Mouse (Mus musculus): ENCODE data around the gene Olig1.

Olig1 gene

GRCm38 (mm10) chr16:91269468-91270211 lies at the start of gene Olig1:
TSS of gene Olig1 (plus strand) at chr16:91269772.
- in situ Hi-C loops (cut with MboI), result no loop called here

- in situ Hi-C loops (cut with MboI), result no loop called here
Observed at GRCm38 (mm10) chr16:91222171-91222642, 47.4 kb upstream of the Olig1 start.

DNA sequence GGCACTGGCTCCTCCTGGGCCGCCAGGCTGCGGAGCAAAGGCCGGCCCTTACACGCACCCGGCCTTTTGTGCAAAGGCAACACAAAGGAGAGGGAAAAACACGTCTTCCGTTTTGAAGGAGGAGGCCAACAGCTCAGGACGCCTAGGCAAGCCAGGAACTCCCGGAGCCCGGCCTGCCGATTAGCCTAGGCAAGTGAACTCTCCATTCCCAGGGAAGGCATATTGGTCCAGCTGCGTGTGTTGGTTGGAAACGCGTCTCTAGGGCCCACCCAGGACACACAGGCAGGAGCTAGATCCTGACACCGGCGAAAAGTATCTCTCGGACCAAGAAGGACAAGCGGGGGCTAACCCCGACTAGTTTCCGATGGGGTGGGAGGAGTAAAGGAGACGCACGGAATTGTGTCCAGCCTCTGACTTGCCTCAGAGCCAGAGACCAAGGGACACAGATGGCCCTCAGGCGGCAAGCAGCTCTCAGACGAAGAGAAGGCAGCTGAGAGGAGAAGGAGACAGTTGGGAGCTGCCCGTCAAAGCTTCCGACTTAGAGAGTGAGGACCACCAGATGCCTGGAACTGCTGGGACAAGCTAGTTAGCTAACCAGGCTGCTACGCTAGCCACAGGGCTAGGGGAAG lies 46.8 kb upstream of the Olig1 start:
- in situ Hi-C loops (cut with MboI), result no loop called here

GRCm38 (mm10) chr16:91223327-91224067 lies 46.1 kb upstream of the Olig1 start:
- in situ Hi-C loops (cut with MboI), result no loop called here

DNA sequence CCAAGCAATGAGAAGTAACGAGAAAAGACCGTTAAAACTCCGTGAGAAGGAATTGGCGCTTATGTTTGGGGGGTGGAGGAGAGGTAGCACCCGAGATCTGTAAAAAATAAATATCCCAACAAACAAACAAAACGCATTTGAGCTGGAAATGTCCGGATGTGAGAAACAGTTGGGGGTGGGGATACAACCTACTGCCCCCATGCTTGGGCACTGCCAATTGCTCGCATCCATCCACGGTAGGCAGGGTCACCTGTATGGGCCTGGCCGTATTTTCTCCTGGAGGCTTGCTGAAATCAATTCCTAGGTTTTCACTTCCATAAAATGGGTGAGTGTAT lies 45.5 kb upstream of the Olig1 start:
- in situ Hi-C loops (cut with MboI), result no loop called here

DNA sequence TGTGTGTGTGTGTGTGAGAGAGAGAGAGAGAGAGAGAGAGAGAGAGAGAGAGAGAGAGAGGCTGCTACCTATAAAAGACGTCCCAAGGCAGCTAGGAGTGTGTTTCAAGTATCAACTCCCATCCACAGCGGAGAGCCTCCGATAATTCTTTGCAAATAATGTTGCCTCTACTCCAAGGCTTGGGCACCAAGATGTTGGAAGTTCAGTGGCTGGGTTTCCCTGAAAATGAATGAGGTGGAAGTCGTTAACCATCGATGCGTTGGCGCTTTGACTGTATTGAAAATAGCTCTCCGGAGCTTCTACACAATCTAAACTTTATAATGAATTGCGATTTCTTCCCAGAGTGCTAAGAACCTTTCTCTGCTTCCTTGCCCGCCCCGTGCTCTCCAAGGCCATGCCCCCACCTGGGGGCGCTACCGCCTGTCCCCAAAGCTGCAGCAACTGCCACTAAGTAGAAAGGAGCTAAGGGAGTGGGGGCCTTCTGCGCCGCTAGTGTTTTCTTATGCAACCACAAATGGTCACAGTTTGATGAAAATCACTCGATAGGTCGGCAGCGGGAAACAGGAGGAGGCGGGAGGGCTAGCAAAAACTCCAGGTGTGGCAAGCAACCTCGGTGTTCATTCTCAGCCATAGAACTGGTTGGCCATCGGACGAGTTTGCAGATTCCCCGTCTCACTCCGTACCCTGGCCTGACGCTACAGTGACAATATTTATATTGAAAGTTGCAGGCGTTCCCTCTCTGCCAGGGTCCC lies 44.9 kb upstream of the Olig1 start:
- in situ Hi-C loops (cut with MboI), result no loop called here

DNA sequence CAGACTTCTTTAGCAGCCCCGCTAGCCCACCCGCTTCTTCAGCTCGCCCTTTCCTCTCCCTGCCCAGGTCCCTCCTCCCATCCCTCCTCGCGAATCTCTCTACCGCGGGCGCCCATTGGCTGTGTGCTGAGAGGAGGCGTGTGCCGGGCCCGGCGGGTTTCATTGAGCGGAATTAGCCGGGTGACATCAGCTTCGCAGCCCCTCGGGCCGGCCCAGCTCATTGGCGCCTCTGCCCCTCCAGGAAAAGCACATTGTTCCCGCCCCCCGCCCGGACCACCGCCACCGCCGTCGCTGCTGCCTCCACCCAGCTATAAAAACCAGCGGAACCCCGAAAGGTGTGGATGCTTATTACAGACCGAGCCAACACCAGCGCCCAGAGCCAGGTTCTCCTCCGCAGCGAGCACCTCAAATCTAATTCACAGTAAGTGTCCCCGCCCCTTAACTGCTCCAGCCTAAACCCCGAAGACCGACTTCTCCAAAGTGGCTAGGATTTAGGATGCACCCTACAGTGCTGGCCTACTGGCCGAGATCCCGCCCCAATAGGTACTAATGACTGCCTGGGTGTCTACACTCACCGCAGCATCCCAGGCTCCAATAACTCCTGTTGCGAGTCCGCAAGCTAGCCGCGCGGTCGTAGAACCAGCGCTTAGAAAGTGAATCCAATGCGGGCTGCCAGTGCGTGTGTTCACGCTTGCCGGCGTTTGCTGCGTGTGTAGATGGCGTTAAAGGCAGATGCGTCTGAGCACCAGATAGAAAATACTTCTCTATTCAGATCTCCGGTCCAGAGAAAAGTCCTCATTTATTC lies 44.1 kb upstream of the Olig1 start, which contains the start of gene Olig2:
Gene Olig2, plus strand, starts transcription at position 225 of the 805 bp plus-strand sequence.
- in situ Hi-C loops (cut with MboI), result no loop called here

DNA sequence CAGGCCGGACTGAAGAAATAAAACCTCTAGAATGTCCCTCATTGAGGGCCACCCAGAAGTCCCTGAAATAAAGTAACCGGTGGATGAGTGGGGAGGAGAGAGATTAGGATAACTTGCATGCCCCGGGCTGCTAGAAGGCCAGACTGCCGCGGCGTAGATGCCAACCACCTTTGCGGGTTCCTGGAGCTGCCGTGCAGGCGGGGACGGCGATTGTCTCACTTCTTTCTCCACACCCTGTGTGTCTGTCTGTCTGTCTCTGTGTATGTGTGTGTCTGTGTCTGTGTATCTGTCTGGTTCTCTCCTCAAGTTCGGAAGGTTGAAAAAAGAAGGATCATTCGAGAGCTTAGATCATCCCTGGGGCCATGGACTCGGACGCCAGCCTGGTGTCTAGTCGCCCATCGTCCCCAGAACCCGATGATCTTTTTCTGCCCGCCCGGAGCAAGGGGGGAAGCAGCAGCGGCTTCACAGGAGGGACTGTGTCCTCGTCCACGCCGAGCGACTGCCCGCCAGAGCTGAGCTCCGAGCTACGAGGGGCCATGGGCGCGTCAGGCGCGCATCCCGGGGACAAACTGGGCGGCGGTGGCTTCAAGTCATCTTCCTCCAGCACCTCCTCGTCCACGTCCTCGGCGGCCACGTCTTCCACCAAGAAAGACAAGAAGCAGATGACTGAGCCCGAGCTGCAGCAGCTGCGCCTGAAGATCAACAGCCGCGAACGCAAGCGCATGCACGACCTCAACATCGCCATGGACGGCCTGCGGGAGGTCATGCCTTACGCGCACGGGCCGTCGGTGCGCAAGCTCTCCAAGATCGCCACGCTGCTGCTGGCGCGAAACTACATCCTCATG lies 43.3 kb upstream of the Olig1 start:
- in situ Hi-C loops (cut with MboI), result no loop called here

GRCm38 (mm10) chr16:91226883-91227759 lies 42.5 kb upstream of the Olig1 start:
- in situ Hi-C loops (cut with MboI), result no loop called here

DNA sequence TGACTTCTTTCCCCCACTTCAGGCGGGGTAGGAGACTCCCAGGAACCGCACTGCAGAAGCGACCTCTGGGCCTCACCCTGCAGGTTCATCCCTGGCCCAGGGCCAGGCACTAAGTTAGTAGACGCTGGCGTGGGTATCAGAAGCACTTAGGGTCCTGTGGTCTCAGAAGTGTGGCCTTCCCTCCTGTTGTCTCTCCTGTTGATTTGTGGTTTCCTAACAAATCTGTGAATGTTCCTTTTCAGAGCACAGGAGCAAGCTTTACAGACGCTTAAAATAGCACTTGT lies 41.9 kb upstream of the Olig1 start:
- in situ Hi-C loops (cut with MboI), result no loop called here

DNA sequence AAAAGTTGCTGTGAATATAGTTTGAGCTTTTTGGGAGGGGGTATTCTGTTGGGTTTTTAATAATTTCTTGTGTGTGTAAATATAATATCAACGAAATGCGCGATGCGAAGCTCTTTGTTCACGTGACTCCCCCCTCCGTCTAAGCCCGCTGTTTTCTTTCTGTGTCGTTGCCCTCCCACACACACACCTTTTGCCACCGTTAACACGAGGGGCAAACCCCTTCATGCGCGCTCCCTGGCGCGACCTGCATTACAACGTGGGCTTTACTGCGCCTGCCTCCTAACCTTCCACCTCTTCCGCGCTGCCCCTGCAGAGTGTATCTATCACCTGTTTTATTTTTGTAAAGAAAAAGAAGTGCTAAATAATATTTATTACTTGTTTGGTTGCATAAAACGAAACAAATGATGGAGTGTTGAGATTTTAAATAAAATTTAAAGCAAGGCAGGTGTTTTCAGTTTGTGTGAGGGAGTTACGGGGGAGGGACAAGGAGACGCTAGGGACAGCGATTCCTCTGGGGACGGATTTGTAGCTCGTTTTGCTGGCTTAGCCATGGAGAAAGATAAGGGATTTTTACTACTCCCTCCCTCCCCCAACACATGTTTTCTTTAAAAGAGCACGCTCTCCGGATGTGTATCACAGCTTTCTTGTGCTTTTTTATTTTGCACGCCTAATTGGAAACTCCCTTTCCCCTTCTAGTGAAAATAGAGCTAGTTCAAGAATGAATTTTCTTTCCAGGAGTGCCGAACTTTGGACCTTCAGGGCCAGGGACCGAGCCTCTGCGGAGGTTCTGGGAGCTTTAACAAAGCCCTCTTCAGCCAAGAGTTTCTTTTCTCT lies 41.1 kb upstream of the Olig1 start:
- in situ Hi-C loops (cut with MboI), result no loop called here

GRCm38 (mm10) chr16:91229072-91229348 lies 40.6 kb upstream of the Olig1 start:
- in situ Hi-C loops (cut with MboI), result no loop called here

DNA sequence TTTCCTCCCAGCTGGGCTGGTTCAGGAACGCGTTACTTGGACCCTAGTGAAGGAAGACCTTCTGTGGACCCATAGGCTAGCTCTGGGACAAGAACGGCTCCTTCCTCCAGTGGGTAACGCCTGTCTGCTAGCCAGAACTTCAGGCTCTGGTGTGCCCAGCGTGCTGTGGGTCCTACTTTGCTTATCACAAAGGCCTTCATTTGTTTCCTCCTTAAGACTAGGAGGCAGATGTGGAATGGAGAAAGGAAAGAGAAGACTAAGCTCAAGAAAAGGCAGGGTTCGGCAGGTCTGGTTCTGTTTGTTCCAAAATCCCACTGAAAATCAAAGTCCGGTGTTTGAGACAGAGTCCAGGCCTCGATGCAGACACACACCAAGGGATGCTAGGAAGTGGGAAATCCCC lies 39.9 kb upstream of the Olig1 start:
- in situ Hi-C loops (cut with MboI), result no loop called here

- in situ Hi-C loops (cut with MboI), result no loop called here
Observed at GRCm38 (mm10) chr16:91231781-91232469, 37.6 kb upstream of the Olig1 start.

- in situ Hi-C loops (cut with MboI), result no loop called here
Observed at GRCm38 (mm10) chr16:91232470-91233240, 36.9 kb upstream of the Olig1 start.

DNA sequence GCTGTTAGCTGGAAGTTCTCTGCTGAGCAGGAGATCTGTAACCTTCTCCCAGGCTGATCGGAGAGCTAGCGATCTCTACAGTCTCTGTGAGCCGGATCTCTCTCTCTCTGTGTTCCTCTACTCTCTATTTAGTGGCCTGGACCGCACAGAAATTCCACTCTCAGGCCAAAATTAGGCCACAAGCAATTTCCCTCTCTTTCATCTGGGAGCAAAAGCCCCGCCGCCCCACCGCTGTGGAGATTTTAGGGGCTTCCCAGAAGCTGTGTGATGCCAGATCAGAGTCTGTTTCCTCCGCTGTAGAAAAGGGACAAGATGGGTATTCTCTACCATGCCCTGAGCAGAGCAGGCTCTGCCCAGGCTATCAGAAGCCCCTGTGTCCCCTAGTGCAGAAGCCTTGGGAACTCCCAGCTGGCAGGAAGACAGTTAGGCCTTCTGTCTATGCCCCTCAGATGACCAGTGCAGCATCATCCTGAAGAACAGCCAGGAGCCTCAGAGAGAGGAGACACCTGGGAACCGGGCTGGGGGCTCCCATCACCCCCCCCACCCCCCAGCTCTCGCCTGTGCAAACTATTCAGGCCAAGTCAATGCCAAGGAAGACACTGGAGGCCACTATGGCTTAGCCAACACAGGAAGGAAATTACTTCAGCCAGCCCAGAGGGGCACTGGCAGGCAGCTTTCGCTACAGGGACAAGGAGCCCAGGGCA lies 36.2 kb upstream of the Olig1 start:
- in situ Hi-C loops (cut with MboI), result no loop called here

GRCm38 (mm10) chr16:91239024-91239423 lies 30.5 kb upstream of the Olig1 start:
- in situ Hi-C loops (cut with MboI), result no loop called here
